Mouse (Mus musculus): ENCODE measurements around the gene Gnl3l.

Gnl3l gene

DNA sequence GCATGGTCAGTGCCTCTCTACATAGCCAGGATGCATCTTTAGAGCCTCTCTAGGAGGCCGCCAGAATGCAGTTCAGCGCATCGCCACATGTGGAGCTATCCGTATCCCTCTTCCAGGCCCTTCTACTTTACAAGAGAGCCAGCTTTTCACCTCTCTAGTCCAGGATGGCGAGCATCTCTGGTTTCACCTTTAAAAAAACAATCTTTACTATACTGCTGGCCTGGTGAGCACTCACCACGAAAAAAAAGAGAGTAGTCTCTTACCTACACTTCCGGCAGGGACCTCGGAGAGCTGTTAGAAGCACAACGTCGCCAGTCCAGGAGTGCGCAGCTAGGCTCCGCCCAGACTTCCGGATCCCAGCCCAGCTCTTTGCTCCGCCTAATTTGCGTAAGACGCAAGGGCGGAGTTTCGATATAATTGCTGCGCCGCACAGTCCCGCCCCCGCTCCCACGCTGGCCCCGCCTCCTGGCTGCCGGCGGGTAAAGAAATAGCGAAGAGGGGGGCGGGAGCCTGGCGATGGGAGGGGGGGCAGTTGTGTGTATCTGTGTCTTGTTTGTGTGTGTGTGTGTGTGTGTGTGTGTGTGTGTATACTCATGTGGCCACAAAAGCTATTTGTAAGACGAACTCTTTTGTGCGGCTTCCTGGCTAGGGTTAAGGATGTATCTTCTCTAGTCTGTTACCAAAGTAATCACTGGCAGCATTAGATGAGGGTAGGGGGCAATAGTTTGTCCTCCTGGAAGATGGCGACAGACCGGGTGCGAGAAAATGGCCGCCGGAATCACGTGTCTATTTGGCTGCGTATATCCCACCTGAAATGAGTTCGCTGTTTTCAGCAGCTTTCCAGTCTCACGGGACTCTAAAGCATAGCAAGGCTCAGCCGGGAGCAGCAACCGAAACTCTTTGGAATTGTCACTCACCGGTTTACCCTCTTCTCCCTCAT lies at the start of gene Gnl3l:
Gnl3l (minus strand) TSS at position 385 of the 940 bp plus-strand sequence.
- peak; percentile 86 to 88 for DNase-seq (ENCODE audit: low spot score in 2 of 2)

DNA sequence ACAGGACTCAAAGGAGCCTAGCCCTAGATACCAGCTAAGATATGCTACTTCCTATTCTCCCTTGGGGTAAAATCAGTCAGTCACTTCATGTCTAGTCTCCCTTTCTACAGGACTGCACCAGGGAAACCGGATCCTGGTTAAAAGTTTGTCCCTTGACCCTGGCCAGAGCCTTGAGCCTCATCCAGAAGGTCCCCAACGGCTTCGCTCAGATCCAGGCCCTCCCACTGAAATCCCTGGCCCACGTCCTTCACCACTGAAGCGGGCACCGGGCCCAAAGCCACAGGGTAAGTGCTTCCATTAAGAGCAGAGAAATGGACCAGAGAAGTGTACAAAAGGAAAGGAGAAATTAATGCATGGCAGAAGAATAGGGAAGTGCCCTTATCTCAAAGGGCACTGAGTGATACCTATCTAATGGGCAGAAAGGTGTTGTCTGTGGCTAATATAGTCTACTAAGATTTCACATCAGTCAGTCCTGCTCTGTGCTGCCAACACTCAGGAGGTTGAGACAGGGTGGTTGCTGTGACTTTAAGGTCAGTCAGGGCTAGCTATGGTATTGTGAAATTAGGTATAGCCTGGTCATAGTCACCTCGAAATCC lies 49.0 kb upstream of the Gnl3l start:
- DNase-seq (ENCODE audit: low spot score in 2 of 2) = no peak

DNA sequence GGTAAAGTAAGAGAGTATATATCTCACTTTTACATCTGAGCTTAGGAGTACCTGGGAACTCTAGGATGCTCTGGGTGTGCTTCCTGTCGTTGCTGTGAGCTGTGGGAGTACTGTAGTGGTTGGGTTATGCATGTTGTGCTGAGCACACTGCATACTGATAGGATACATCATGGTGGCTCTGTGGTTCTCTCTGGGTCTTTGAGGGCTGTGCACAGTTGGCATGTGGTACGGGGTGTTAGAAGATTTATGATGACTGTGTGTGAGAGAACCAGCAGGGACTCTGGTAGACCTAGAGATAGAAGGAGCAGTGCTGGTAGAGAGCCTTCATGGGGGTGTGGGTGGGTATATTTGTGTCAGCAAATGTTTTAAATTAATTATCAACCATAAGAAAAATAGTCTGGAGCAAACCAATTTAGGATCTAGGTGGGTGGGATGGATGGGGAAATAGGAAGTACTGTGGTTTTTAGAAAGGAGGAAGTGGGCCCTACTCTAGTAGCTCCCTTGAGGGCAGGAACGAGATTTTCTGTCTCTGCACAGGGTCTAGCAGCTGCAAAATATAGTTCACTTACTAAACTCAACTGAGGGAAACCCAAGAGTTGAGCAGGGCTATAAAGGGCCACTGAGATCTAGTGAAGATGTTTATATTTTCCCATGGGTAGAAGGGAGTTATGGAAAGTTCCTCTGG lies 44.6 kb upstream of the Gnl3l start:
- no peak for DNase-seq (ENCODE audit: low spot score in 2 of 2)

DNA sequence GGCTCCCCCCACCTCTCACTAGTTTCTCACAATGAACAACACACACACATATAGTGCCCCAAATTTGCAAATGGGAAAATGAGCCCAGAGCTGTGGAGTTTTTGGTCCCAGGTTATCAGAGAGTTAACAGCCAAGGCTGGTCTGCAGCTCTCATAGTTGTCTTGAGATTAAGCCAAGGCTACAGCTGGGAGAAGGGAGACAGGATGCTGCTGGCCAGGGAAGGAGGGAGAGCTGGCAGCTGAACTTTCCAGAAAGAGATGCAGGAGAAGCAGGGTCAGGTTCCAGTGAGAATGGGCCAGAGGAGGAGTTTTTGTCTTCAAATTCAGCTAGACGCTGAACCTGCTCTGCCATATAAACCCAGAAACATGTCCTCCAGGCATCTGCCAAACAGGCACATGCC lies 42.2 kb upstream of the Gnl3l start:
- DNase-seq (ENCODE audit: low spot score in 2 of 2) = no peak

DNA sequence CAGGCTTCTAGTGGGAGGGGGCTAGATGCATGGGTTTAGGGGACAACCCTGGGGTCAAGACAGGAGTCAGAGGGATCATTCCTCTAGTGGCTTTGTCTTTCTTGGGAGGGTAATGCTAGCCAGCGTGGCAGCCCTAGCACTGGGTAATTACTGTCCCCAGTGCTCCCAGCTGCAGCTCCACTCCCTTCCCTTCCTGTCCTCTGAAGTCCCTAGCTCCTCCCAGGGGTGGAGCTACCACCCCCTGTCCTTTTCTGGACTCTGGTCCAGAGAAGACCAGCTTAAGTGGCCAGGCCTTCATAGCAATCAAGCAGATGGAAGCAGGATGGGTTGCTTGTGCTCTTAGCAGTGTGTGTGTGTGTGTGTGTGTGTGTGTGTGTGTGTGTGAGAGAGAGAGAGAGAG lies 38.4 kb upstream of the Gnl3l start:
- no peak for DNase-seq (ENCODE audit: low spot score in 2 of 2)

DNA sequence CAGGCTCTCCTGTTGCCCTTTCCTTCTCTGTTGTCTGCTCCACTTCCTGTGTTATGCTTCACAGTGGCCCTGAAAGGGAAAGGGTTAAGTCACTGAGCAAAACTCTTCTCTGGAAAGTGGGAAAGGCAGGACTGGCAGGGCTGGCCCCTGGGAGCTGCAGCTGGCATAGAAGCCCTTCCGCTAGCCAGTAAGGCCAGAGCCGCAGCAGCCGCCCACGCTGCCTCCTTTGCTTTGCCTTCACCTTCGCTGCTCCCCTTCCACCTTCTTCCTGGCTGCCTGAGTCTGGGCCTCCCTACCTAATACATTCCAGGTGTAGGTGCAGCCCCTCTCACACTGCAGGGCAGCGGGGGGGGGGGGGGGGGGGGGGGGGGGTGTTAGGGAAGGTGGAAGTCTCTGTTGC lies 37.4 kb upstream of the Gnl3l start:
- no peak for DNase-seq (ENCODE audit: low spot score in 2 of 2)

DNA sequence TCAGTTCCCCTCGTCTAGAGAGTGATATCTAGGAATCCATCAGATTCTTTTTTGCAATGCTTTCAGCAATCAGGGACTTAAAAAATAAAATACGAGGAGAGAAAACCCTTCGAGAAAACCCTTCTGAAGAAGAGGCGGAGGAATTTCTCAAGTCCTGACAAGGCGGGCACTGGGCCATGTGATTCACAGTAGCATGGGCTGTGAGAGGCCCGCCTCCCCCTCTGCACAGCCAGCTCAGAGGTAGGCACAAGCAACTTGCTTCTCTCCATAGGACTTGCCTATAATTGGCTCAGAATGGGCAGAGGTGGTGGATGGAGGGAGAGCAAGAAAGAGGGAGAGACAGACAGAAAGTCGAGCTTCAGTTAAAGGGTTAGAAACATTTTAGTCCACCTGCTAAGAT lies 33.2 kb upstream of the Gnl3l start:
- no peak for DNase-seq (ENCODE audit: low spot score in 2 of 2)

DNA sequence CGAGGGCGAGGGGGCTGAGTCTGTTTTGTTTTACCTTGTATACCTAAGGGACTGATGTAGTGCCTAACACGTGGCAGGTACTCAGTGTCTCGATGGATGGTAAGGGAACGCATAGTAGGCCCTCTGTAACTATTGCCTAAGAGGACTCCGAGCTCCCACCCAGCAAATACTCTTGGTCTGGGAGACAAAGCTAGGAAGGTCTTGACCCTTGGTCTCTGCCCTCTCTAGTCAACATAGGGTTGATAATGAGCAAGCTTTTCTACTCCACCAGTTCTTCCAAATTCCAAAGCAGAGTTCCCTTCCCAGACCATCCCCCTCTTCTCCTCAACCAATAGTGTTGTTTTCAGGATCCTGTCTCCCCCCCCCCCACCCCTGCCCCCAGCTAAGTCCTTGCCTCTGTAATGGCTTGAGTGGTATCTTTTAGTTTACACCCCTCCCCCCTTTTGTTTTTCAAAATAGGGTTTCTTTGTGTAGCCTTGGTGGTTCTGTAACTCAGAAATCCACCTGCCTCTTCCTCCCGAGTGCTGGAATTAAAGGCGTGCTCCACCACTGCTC lies 32.6 kb upstream of the Gnl3l start:
- no peak for DNase-seq (ENCODE audit: low spot score in 2 of 2)

DNA sequence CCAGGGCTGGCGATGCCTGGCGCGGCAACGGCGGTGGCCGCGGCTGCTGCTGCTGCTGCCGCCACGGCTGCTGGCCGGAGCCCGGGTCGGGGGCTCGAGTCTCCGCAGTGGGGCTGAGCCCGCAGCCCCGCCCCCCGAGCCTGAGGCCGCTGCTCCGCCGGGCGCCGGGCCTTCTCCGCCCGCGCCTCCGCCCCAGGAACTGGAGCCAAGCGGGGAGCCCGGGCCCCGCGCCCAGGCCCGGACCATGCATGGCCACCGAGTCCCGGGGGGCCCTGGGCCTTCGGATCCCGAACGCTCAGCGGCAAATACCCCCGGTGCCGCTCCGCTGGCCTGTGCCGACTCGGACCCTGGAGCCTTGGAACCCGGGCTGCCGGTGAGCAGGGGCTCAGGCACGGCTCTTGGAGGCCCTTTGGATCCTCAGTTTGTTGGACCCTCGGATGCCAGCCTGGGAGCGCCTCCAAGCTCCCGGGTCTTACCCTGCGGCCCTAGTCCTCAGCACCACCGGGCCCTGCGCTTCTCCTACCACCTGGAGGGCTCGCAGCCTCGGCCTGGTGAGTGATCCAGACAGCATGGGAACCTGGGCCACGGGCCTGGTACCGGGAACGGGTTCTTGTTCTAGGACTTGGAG lies 30.4 kb upstream of the Gnl3l start:
- DNase-seq (ENCODE audit: low spot score in 2 of 2) = no peak

DNA sequence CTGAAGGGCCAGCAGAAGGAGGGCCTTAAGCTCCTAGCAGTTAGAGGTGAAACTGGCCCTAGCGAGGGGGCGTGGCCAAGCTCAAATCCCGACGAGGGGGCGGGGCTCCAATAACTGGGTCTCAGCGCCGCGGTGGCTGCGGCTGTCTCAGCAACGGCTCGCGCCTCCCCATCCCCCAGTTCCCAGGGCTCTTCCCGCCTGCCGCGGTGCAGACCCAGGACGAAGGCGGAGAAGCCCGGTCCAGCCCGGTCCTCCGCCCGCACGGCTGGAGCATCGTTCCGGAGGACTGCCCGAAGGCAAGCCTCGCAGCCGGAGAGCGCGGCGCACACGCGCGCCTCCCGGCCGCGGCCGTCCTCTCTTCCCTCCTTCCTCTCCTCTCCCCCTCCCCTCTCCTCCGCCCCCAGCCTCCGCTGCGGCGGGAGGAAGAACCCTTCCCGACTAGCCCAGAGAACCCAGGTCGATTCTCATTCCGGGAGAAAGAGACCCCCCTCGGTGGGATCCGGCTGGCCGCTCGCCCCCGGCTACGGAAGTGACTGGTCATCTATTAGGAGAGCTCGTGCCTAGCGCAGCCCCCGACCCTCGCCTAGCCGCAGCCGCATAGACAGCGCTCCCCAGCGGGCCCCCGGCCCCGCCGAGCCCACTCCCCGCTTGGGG lies 29.8 kb upstream of the Gnl3l start:
- peak; percentile 29 to 69 for DNase-seq (ENCODE audit: low spot score in 2 of 2)

DNA sequence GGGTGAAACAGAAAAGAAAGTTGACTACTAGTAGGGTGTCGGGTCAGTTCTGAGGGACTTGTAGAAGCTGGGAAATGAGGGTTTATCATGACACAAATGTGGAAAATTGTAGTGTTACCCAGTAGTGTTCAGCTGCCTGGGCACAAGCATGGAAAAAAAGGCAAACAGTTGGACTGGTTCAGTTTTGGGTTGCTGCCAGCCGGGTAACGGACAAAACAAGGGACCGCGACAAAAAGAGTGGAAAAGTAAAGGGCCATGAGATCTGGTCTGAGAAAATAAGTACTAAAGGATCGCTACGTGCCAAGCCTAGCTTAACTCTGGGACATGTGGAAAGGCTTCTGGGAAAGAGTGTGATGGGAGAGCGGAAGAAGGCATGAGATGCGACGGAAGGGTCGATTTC lies 29.2 kb upstream of the Gnl3l start:
- no peak for DNase-seq (ENCODE audit: low spot score in 2 of 2)

DNA sequence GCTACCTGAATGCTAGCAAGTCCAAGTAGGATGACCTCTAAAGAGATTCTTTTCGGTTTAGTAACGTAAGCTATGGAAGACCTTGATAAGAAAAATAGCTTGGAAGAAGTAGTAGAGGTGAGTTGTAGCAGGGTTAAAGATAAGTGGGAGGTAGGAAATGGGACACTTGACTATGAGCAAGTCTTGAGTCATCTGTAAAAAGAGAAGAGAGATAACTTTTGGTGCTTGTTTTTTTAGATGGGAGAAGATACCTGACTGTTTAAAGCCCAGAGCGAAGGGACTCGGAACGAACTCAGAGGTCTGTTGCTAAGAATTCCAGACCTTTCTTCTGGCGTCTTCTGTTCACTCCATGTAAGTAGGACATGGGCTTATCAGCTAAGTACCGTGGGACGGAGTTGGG lies 28.7 kb upstream of the Gnl3l start, which contains the start of gene Fgd1:
Fgd1 (plus strand) TSS at position 301 of the 400 bp plus-strand sequence.
- DNase-seq (ENCODE audit: low spot score in 2 of 2) = no peak

DNA sequence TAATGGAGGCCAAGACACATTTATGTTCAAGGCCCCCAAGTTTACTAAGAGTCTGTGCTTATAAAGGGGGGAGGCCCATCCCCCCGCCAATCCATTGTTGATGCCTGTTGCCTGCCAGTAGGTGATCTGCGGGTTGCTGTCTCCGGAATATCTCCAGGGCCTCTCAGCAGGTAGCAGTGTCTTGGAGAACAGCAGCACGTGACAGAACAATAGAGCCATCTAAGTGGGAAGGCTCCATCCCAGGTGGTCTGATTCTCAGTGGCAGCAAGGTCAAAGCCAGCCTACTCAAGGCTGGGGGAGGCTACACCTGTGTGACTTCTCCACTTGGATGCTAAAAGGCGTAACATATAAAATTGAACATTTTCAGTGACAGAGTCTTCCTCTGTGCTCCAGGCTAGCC lies 24.1 kb upstream of the Gnl3l start:
- DNase-seq (ENCODE audit: low spot score in 2 of 2) = no peak

DNA sequence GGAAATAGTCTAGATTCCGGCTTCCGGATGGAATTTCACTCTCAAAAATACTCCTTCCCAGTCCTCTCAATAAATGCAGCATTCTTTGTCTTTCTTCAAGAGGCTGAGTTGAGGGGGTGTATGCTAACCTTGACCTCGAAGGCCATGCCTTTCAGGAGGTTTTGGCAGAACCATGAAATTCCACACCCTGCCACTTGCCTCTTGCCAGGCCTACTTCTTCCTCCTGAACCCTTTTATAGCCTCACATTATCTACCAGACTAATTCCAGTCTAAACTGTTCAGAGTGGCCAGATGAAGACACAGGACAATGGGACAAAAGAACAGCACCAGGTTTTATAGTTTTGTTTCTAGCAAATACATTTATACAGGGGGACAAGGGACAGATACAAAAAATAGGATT lies 14.3 kb upstream of the Gnl3l start:
- no peak for DNase-seq (ENCODE audit: low spot score in 2 of 2)

DNA sequence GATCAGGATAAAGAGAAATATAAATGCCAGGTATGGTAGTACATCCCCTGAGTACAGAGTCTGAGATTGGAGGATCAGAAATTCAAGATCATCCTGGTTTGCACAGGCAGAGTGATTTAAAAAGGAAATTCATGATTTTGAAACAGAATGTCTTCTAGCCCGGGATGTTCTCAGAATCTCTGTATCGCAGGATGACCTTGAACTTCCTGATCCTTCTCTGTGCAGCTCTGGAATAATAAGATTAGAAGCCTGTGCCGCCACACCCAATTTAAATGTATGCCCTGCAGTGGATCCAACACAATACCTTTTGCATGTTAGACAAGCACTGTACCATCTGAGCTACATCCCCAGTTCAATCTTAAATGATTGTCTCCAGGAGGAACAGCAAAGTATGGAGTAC lies 1.7 kb upstream of the Gnl3l start:
- DNase-seq (ENCODE audit: low spot score in 2 of 2) = no peak

DNA sequence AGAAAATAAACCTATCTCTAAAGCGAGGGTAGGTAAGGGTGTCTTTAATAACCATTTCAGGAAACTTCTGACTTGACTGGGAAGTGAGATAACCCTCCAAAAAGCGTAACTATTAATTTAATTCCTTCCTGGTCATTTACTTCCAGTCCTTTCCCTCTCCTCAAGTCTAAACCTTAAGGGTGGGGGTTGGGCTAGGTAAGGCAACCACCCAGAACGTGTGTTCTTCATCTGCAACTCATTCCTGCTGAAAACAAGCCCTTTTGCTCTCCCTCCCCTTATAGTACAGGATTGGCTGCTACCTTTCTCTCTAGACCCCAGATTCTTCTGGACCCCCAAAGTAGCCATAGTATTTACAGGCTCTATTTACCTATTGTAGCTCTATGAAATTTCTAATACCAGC lies 775 bp upstream of the Gnl3l start:
- no peak for DNase-seq (ENCODE audit: low spot score in 2 of 2)

DNA sequence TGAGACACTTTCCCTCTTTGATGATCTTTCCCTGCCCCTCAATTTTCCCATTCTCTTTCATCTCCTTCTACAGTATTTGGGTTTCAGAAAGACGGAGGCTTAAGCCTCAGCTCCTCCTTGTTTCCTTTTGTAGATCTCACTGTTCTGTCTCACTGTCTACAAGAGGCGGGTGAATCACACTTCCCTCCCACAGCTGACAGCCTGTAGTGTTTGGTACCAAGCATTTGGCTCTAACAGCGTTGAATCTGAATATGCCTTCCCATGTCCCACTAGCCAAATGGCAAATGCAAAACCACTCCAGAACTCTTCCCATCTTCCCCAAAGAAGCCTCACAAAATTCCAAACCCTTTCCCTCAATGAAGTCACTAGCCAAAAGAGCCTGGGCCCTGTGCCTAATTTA lies 20.3 kb downstream of the Gnl3l start:
- DNase-seq (ENCODE audit: low spot score in 2 of 2) = no peak

DNA sequence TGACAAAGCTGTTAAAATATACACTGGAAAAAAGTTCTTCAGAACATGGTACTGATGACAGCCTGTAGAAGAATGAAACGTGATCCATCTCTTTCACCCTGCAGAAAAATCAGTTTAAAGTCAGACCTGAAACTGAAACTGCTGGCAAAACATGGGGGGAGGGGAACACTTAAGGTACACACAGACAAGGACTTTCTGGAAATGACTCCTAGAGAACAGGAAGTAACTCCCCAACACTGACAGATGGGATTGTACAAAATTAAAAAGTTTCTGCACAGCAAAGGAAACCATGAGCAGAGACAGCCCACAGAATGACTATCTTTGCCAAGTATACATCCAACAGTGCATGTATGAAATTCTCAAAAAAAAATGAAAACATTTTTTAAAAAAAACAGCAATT lies 35.5 kb downstream of the Gnl3l start:
- no peak for DNase-seq (ENCODE audit: low spot score in 2 of 2)

DNA sequence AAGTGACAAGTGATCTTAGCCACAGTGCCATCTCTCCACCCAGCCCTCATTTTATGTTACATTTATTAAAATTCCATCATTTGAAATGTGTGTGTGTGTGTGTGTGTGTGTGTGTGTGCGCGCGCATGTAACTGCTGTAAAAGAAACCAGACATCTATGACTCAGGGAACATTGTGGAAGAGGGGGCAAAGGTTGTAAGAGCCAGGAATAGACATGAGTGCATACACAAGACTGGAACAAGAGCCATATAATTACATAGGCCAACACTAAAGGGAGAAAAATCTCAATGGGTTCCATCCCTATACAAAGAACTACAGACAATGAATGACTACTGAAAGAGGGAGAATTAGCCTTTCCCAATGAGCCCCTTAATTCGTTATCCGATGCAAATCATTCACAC lies 41.7 kb downstream of the Gnl3l start:
- DNase-seq (ENCODE audit: low spot score in 2 of 2) = no peak

DNA sequence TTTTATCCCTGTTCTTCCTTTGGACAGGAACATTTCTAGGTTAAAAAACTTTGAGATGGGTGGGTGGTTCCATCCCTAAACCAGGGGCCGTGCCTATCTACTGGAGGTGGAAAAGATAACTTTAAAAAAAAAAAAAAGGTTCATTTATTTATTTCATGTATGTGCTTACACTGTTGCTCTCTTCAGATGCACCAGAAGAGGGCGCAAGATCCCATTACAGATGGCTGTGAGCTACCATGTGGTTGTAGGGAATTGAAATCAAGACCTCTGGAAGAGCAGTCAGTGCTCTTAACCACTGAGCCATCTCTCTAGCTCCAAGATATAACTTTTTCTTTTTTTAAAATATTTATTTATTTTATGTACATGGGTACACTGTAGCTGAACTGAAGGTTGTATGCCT lies 54.1 kb downstream of the Gnl3l start:
- DNase-seq (ENCODE audit: low spot score in 2 of 2) = no peak

DNA sequence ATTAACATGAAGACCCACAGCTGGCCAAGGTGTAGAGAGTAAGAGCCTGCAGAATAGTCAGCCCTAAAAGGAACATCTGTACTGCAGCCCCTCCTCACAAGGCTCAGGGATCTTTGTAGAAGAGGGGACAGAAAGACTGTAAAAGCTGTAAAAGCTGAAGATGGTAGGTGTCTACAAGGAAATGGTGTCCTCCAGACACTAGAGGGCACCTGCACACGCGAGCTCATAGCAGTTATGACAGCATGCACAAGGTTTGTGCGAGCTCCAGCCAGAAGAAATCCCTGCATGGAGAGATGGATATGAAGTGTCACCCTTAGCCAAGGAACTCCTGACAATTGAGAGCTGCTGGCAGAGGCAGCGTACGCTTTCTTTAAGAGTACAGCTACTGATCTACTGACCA lies 56.4 kb downstream of the Gnl3l start:
- no peak for DNase-seq (ENCODE audit: low spot score in 2 of 2)
